ENCODE assay signal across 10 mouse cellular contexts in genomic region chr7:3799940-3800339, GRCm38 (mm10). TPM values are rescaled to one million over a fixed set of nuclear protein-coding genes. Genes with fewer than 3 reads are reported as not detected.
"Had no signal": no experiment of that assay in that cellular context is flagged by ENCODE, and none has a peak within 500 bp of the region (broad histone marks: within the 10 kb centered on the region; RNA-seq: fewer than 3 reads in every experiment).

No protein-coding gene starts in this region.

RNA-seq across cellular contexts. Expression of gene Gm15448, which starts 25.5 kb away (rescaled TPM):
- total RNA-seq: megakaryocyte-erythroid progenitor cell, adult 5-6 weeks had no signal
- polyA plus RNA-seq: liver, embryonic 12.5 days; lung, embryonic 14.5 days; midbrain, embryonic 10.5 days; midbrain, embryonic 12.5 days; midbrain, embryonic 14.5 days; midbrain, embryonic 16.5 days; neural tube, embryonic 12.5 days; neural tube, embryonic 14.5 days; testis, adult 2 months had no signal

RNA-seq across cellular contexts. Expression of gene Pira2, which starts 44.9 kb away (rescaled TPM):
- total RNA-seq: megakaryocyte-erythroid progenitor cell, adult 5-6 weeks had no signal
- polyA plus RNA-seq: midbrain, embryonic 10.5 days; midbrain, embryonic 12.5 days; midbrain, embryonic 16.5 days; neural tube, embryonic 12.5 days; neural tube, embryonic 14.5 days had no signal
